Mouse (Mus musculus) hindbrain, embryonic 10.5 days (tissue): ENCODE results near the gene Llph. TPM values are rescaled to one million over a fixed set of nuclear protein-coding genes. Genes with fewer than 3 reads are reported as not detected.
"Not testable (repeated sequence)": the region's sequence is repeated elsewhere in the genome, so short reads cannot be mapped to it uniquely, and the experiment has no call there.

ENCODE experiments used
- DNase-seq: peaks from one replicate; pipeline ENCODE4 v3.0.0-alpha.2; 2017; ENCODE audit warnings: low spot score
- H3K27ac ChIP-seq: fragments of 300-500 bp; sonication (generic); 2 replicates; pipeline ENCODE4 v1.5.1; 2016; ENCODE audit warnings: mild to moderate bottlenecking, moderate library complexity
- H3K27me3 ChIP-seq: fragments of 300-500 bp; sonication (generic); 2 replicates; pipeline ENCODE4 v1.6.1; 2016; ENCODE audit warnings: mild to moderate bottlenecking; ENCODE audit not compliant: poor library complexity, insufficient read depth, severe bottlenecking
- H3K36me3 ChIP-seq: fragments of 300-500 bp; sonication (generic); 2 replicates; pipeline ENCODE4 v1.6.1; 2016; ENCODE audit warnings: mild to moderate bottlenecking, moderate library complexity
- H3K4me1 ChIP-seq: fragments of 300-500 bp; sonication (generic); replicated peaks from 2 replicates; pipeline ENCODE4 v1.6.1; 2016; ENCODE audit warnings: mild to moderate bottlenecking
- H3K4me3 ChIP-seq: fragments of 300-500 bp; sonication (generic); 2 replicates; pipeline ENCODE4 v1.5.1; 2016; ENCODE audit warnings: mild to moderate bottlenecking, moderate library complexity
- H3K9me3 ChIP-seq: fragments of 300-500 bp; sonication (generic); 2 replicates; pipeline ENCODE4 v1.6.1; 2016; ENCODE audit warnings: mild to moderate bottlenecking, moderate library complexity
- WGBS: fragments of 180-500 bp; shearing (Covaris S2); methylation state at CpG from one replicate; pipeline ENCODE4 v1.1.7; 2016; 5-methylcytosine and 5-hydroxymethylcytosine counted together
- polyA plus RNA-seq: library from polyadenylated mRNA; unstranded; fragments of >200 nt; fragmentation: Nextera tagmentation; extraction: Ambion mirVana; gene quantifications from 2 replicates; pipeline ENCODE4 v1.2.1, GENCODE M21; 2016

Gene Llph
- polyA plus RNA-seq, 1 experiment from 2014 or later, result 50.5 TPM

- peaks cover 9% of the 10 kb centered on the region; the same call in 1 of the 2 replicates for H3K4me1 ChIP-seq
- no peaks in the 10 kb centered on the region for H3K36me3 ChIP-seq
- no peak for DNase-seq
- no peak overlapping the region for H3K4me3 ChIP-seq
- H3K9me3 ChIP-seq, result no peaks in the 10 kb centered on the region
- WGBS, result 71% methylated on average over 16 of the region's 16 CpGs
- no peak overlapping the region for H3K27ac ChIP-seq
- H3K27me3 ChIP-seq, result peaks cover 46% of the 10 kb centered on the region
Observed at GRCm38 (mm10) chr10:120202467-120203250, 24.2 kb upstream of the Llph start.

- peaks cover 35% of the 10 kb centered on the region for H3K27me3 ChIP-seq
- H3K36me3 ChIP-seq, result no peaks in the 10 kb centered on the region
- H3K4me3 ChIP-seq, result no peak overlapping the region
- no peak for DNase-seq
- H3K9me3 ChIP-seq, result no peaks in the 10 kb centered on the region
- H3K4me1 ChIP-seq, result peaks cover 15% of the 10 kb centered on the region
- WGBS, result 84% methylated on average over 13 of the region's 13 CpGs
- H3K27ac ChIP-seq, result no peak overlapping the region
Observed at GRCm38 (mm10) chr10:120204591-120205210, 22.2 kb upstream of the Llph start.

GRCm38 (mm10) chr10:120208015-120208414 is 18.9 kb upstream of the Llph start:
- no peak overlapping the region for H3K4me3 ChIP-seq
- H3K27ac ChIP-seq, result no peak overlapping the region
- DNase-seq, result no peak
- peaks cover 6% of the 10 kb centered on the region; the same call in 1 of the 2 replicates for H3K27me3 ChIP-seq
- 89% methylated on average over 8 of the region's 8 CpGs for WGBS
- H3K36me3 ChIP-seq, result peaks cover 15% of the 10 kb centered on the region
- peaks cover 10% of the 10 kb centered on the region for H3K4me1 ChIP-seq
- H3K9me3 ChIP-seq, result peaks cover 7% of the 10 kb centered on the region

GRCm38 (mm10) chr10:120208575-120209538 is 18.0 kb upstream of the Llph start:
- peaks cover 10% of the 10 kb centered on the region for H3K4me1 ChIP-seq
- H3K4me3 ChIP-seq, result peak overlapping the region; percentile 92
- H3K27me3 ChIP-seq, result no peaks in the 10 kb centered on the region
- peaks cover 15% of the 10 kb centered on the region for H3K36me3 ChIP-seq
- peaks cover 7% of the 10 kb centered on the region for H3K9me3 ChIP-seq
- H3K27ac ChIP-seq, result peak overlapping the region; percentile 90
- 6% methylated on average over 53 of the region's 53 CpGs for WGBS
- DNase-seq, result peak; percentile 91

DNA sequence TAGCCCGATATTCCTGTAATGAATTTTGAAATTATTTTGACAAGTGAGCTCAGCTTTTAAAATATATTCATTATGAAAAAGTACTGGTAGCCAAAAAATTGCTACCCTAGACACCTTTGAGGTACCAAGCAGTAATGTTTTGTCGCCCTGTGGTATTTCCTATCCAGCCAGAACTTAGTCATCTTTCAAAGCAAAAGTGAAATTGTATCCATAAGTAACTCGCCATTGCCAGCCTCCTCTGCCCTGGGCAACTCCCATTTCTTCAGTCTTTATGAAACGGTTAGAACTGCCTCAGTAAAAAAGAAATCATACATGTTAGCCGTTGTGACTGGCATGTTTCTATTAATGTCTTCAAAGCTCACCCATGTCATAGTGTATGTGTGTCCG is 17.3 kb upstream of the Llph start:
- 79% methylated on average over 6 of the region's 6 CpGs for WGBS

GRCm38 (mm10) chr10:120210096-120210495 is 16.8 kb upstream of the Llph start:
- H3K9me3 ChIP-seq, result peaks cover 7% of the 10 kb centered on the region
- peaks cover 10% of the 10 kb centered on the region for H3K4me1 ChIP-seq
- H3K36me3 ChIP-seq, result peaks cover 15% of the 10 kb centered on the region
- no peaks in the 10 kb centered on the region for H3K27me3 ChIP-seq
- DNase-seq, result no peak
- WGBS, result 85% methylated on average over 3 of the region's 3 CpGs
- H3K27ac ChIP-seq, result no peak overlapping the region
- no peak overlapping the region; the same call in 1 of the 2 replicates for H3K4me3 ChIP-seq

More for the DNA sequence above, 17.3 kb upstream of the Llph start:
- Histone ChIP-seq H3K27ac (no peak overlapping the region), H3K4me1 (peaks cover 10% of the 10 kb centered on the region), H3K9me3 (peaks cover 7% of the 10 kb centered on the region), H3K36me3 (peaks cover 15% of the 10 kb centered on the region), H3K27me3 (no peaks in the 10 kb centered on the region), H3K4me3 (peak overlapping the region; percentile 92)
- no peak for DNase-seq

- not testable (repeated sequence) for DNase-seq, H3K9me3 ChIP-seq, H3K4me3 ChIP-seq, H3K27ac ChIP-seq, H3K4me1 ChIP-seq, H3K27me3 ChIP-seq
- peaks cover 42% of the 10 kb centered on the region for H3K36me3 ChIP-seq
- 80% methylated on average over 1 of the region's 1 CpGs for WGBS
Observed at GRCm38 (mm10) chr10:120217099-120217498, 9.8 kb upstream of the Llph start.

- no peak for DNase-seq
- Histone ChIP-seq H3K9me3 (no peaks in the 10 kb centered on the region), H3K27ac (no peak overlapping the region), H3K4me1 (no peaks in the 10 kb centered on the region), H3K27me3 (no peaks in the 10 kb centered on the region), H3K4me3 (no peak overlapping the region), H3K36me3 (peaks cover 44% of the 10 kb centered on the region)
- WGBS, result 95% methylated on average over 10 of the region's 10 CpGs
Observed at GRCm38 (mm10) chr10:120218996-120219395, 7.9 kb upstream of the Llph start.

- H3K4me3 ChIP-seq, result no peak overlapping the region
- H3K9me3 ChIP-seq, result no peaks in the 10 kb centered on the region
- no peaks in the 10 kb centered on the region for H3K27me3 ChIP-seq
- no peak overlapping the region for H3K27ac ChIP-seq
- no peaks in the 10 kb centered on the region for H3K4me1 ChIP-seq
- peaks cover 48% of the 10 kb centered on the region for H3K36me3 ChIP-seq
- 85% methylated on average over 14 of the region's 14 CpGs for WGBS
- DNase-seq, result no peak
Observed at GRCm38 (mm10) chr10:120219578-120220359, 7.1 kb upstream of the Llph start.

DNA sequence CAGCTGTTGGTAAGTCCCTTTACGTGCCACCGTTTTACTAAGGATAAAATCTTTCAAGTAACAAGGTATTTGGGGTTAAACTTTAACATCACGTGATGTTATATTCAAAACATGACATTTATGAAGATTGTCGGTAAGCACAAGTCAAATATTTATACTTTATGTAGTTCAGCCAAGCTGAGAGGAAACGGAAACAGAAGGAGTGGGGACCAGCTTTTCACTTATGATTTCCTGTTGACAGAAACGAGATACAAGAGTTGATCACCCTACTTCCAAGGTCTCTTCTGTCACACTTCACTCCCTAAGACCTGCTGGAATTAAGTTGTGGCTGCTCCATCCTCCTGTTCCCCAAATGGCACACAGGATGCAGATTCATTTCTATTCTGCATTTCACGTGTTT is 6.1 kb upstream of the Llph start:
- no peaks in the 10 kb centered on the region for H3K27me3 ChIP-seq
- 88% methylated on average over 7 of the region's 7 CpGs for WGBS
- no peaks in the 10 kb centered on the region for H3K9me3 ChIP-seq
- H3K4me1 ChIP-seq, result no peaks in the 10 kb centered on the region
- peaks cover 44% of the 10 kb centered on the region for H3K36me3 ChIP-seq
- H3K4me3 ChIP-seq, result no peak overlapping the region
- no peak overlapping the region for H3K27ac ChIP-seq
- no peak for DNase-seq

DNA sequence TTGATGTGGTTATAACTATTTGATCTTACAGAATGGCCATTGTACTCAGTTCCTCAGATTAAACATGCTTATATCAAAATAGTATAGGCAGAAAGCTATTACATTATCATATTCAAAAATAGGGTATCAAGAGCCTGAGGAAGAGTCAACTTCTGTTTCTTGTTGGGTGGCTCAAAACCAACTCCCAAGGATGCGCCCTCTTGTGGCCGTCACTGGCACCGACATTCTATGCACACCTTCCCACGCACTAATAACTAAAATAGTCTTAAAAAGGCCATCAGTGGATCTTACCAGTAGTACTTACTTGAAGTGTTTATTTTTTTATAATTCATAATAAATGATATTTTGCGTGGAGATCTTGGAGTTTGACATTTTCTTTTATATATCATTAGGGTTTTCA is 4.8 kb downstream of the Llph start:
- DNase-seq, result peak; percentile 60
- 34% methylated on average over 5 of the region's 5 CpGs for WGBS
- Histone ChIP-seq H3K9me3 (no peaks in the 10 kb centered on the region), H3K27ac (no peak overlapping the region), H3K4me3 (no peak overlapping the region), H3K36me3 (peaks cover 46% of the 10 kb centered on the region), H3K27me3 (no peaks in the 10 kb centered on the region), H3K4me1 (peaks cover 12% of the 10 kb centered on the region)
